Mouse (Mus musculus): ENCODE data around the gene Tmcc3.

DNA sequence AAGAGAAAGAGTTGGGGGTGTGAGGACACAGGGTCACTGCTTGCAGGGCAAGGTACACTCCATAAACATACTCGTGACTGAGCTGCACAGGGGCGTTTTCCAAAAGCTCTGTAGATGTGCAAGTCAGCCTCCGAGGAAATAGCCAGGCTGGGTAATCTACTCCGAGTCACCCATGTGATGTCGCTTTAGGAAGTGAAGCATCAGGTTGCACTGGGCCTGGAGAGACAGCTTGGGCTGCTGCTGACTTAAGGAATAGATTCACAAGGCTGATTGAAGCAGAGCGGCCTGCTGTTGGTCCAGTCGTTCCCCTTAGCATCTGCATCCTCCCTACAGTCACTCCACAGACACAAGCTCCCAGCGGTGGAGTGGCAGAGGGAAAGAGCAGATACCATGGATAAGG lies 274.1 kb downstream of the Tmcc3 start:
- no peak for TF ChIP-seq CTCF (conservative IDR thresholded peaks at IDR 0.05; ENCODE audit: low read length)
- no peak for TF ChIP-seq POU5F1 (IDR thresholded peaks at IDR 0.05; ENCODE audit: borderline replicate concordance, low read length)
